Mouse (Mus musculus) embryonic facial prominence, embryonic 12.5 days (tissue): ENCODE results near the gene Fkrp. TPM values are rescaled to one million over a fixed set of nuclear protein-coding genes. Genes with fewer than 3 reads are reported as not detected.

Source experiments
- ATAC-seq: fragments of 200-750 bp; cut with Nextera tagmentation; 2 replicates; pipeline ENCODE4 v1.8.0; 2017; ENCODE audit not compliant: insufficient number of reproducible peaks, insufficient read depth, low FRiP score, low TSS enrichment
- H3K27ac ChIP-seq: fragments of 300-500 bp; sonication (generic); 2 replicates; pipeline ENCODE4 v1.5.1; 2016; ENCODE audit warnings: mild to moderate bottlenecking
- H3K27me3 ChIP-seq: fragments of 300-500 bp; sonication (generic); 2 replicates; pipeline ENCODE4 v1.6.1; 2016; ENCODE audit warnings: mild to moderate bottlenecking, moderate library complexity
- H3K36me3 ChIP-seq: fragments of 300-500 bp; sonication (generic); 2 replicates; pipeline ENCODE4 v1.6.1; 2016; ENCODE audit warnings: mild to moderate bottlenecking
- H3K4me1 ChIP-seq: fragments of 300-500 bp; sonication (generic); 2 replicates; pipeline ENCODE4 v1.6.1; 2016
- H3K4me2 ChIP-seq: fragments of 300-500 bp; sonication (generic); replicated peaks from 2 replicates; pipeline ENCODE4 v1.6.1; 2016; ENCODE audit warnings: mild to moderate bottlenecking, moderate library complexity
- H3K4me3 ChIP-seq: fragments of 300-500 bp; sonication (generic); 2 replicates; pipeline ENCODE4 v1.5.1; 2016; ENCODE audit warnings: mild to moderate bottlenecking
- H3K9ac ChIP-seq: fragments of 300-500 bp; sonication (generic); 2 replicates; pipeline ENCODE4 v1.6.1; 2016; ENCODE audit warnings: mild to moderate bottlenecking, moderate library complexity
- H3K9me3 ChIP-seq: fragments of 300-500 bp; sonication (generic); 2 replicates; pipeline ENCODE4 v1.6.1; 2016; ENCODE audit warnings: mild to moderate bottlenecking, moderate library complexity
- WGBS: fragments of 180-500 bp; shearing (Covaris S2); methylation state at CpG from one replicate; pipeline ENCODE4 v1.1.7; 2016; 5-methylcytosine and 5-hydroxymethylcytosine counted together
- polyA plus RNA-seq: library from polyadenylated mRNA; unstranded; fragments of >200 nt; fragmentation: Nextera tagmentation; extraction: Ambion mirVana; gene quantifications from 2 replicates; pipeline ENCODE4 v1.2.1, GENCODE M21; 2016

Fkrp gene
- polyA plus RNA-seq, 1 experiment from 2014 or later = 31.4 TPM

DNA sequence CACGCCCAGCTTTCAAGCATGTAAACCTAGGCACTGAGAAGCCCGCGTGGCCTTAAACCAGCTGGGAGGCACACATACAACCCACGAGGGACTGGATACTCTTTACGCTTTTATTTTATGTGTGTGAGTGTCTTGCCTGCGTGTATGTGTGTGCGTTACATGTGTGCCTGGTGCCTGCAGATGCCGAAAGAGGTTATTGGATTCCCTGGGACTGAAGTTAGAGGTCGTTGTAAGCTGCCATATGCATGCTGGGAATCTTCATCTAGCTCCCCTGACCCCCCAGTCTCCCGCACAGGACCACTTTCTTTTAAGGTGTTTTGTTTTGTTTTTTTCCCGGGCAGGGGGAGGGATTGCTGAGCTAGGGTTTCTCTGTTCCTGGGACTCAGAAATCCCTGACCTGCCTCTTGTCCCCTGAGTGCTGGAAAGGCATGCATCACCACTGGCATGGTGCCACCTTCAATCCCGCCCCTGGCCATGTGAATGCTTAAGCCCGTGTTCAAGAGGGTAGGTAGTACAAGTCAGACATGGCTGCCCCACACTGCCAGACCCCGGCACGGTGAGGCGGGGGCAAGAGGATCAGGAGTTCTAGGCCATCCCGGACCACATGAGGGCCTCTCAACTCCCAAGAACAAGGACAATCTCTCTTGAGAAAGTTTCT lies 32.6 kb downstream of the Fkrp start:
- WGBS = 43% methylated on average over 17 of the region's 17 CpGs
- Histone ChIP-seq H3K36me3 (peaks cover 13% of the 10 kb centered on the region; the same call in 1 of the 2 replicates), H3K4me3 (peak overlapping the region; percentile 68), H3K27ac (peak overlapping the region; percentile 46; the same call in 1 of the 2 replicates), H3K4me1 (peaks cover 23% of the 10 kb centered on the region), H3K9ac (peak overlapping the region; percentile 27; the same call in 1 of the 2 replicates), H3K27me3 (no peaks in the 10 kb centered on the region), H3K9me3 (no peaks in the 10 kb centered on the region), H3K4me2 (peak overlapping the region; percentile 99)
- ATAC-seq = no peak

DNA sequence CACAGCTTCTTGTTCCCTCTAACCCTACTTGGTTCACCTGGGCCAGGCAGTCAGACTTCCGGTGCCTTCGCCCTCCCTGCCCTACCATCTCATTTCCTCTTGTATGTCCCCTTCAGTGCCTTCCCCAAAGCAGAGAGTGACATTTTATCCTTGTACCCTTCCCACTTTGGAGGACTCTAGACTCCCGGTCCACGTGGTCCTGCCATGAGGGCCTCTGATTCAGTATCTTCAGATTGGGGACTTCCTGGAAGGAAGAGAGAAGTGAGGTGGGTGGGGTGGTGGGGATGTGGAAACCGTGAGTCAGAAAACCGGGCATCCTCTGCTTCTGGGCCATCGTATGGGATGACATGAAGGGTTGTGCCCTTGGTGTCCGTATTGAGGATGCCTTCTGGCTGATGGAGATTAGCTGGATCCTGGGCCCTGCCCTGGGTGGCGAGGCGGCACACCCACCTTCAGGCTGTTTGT lies 33.3 kb downstream of the Fkrp start:
- Histone ChIP-seq H3K4me3 (peak overlapping the region; percentile 68), H3K27ac (peak overlapping the region; percentile 46; the same call in 1 of the 2 replicates), H3K9me3 (no peaks in the 10 kb centered on the region), H3K36me3 (peaks cover 11% of the 10 kb centered on the region; the same call in 1 of the 2 replicates), H3K4me1 (peaks cover 23% of the 10 kb centered on the region), H3K4me2 (peak overlapping the region; percentile 99), H3K27me3 (no peaks in the 10 kb centered on the region), H3K9ac (peak overlapping the region; percentile 27; the same call in 1 of the 2 replicates)
- WGBS = 17% methylated on average over 10 of the region's 10 CpGs
- no peak for ATAC-seq

DNA sequence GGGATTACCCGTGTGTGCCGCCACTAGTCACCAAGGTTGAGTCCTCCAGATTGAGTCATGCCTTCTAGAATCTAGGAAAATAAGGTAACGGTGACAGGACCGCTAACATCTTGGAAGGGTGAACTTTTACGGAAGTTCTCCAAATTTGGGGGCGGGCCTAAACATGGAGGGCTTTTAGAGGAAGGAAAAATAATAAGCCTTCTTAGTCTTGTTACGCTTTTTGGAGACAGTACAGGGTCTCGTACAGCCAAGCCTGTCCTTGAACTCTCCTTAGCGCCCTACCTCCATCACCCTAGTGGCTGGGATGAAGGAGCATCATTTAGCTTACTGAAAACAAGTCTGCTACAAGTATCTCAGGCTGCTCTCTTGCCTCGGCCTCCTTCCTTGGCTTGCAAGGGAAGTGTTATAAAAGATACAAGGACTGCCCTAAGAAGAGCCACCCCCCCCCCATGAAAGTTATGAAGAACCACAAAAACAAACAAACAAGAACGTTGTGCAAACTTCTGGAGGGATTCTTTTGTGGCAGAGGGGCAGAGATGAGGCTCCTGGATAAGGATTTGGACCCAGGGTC lies 33.9 kb downstream of the Fkrp start:
- peaks cover 23% of the 10 kb centered on the region for H3K4me1 ChIP-seq
- H3K9ac ChIP-seq = peak overlapping the region; percentile 75
- peak overlapping the region; percentile 68 for H3K4me3 ChIP-seq
- ATAC-seq = no peak
- no peaks in the 10 kb centered on the region for H3K9me3 ChIP-seq
- H3K36me3 ChIP-seq = peaks cover 5% of the 10 kb centered on the region; the same call in 1 of the 2 replicates
- H3K27ac ChIP-seq = no peak overlapping the region
- peak overlapping the region; percentile 99 for H3K4me2 ChIP-seq
- WGBS = 3% methylated on average over 11 of the region's 11 CpGs
- H3K27me3 ChIP-seq = no peaks in the 10 kb centered on the region

DNA sequence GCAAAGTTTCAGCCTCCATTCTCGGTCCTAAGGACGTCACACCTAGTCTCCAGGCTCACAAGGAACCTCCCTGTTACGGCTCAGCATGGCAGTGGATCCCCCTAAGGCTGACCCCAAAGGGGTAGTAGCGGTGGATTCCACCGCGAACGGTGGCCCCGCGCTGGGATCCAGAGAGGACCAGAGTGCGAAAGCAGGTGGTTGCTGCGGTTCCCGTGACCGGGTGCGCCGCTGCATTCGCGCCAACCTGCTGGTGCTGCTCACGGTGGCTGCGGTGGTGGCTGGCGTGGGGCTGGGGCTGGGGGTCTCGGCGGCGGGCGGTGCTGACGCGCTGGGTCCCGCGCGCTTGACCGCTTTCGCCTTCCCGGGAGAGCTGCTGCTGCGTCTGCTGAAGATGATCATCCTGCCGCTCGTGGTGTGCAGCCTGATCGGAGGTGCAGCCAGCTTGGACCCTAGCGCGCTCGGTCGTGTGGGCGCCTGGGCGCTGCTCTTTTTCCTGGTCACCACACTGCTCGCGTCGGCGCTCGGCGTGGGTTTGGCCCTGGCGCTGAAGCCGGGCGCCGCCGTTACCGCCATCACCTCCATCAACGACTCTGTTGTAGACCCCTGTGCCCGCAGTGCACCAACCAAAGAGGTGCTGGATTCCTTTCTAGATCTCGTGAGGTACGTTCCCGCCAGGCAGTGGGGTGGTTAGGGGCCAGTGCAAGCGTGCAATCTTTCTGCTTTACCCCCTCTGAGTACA lies 34.5 kb downstream of the Fkrp start:
- Histone ChIP-seq H3K4me2 (peak overlapping the region; percentile 99), H3K4me1 (peaks cover 23% of the 10 kb centered on the region), H3K9ac (peak overlapping the region; percentile 75), H3K9me3 (no peaks in the 10 kb centered on the region), H3K27ac (0 out of 2 replicates have a peak overlapping the region, but pooled peaks have one; percentile 64), H3K4me3 (peak overlapping the region; percentile 68), H3K27me3 (no peaks in the 10 kb centered on the region), H3K36me3 (0 out of 2 replicates have a peak, but pooled peaks cover 4% of the 10 kb centered on the region)
- ATAC-seq = no peak
- under 1% methylated on average over 60 of the region's 60 CpGs for WGBS

- Histone ChIP-seq H3K36me3 (0 out of 2 replicates have a peak, but pooled peaks cover 4% of the 10 kb centered on the region), H3K9ac (peak overlapping the region; percentile 75), H3K4me3 (peak overlapping the region; percentile 68), H3K4me2 (peak overlapping the region; percentile 99), H3K27ac (peak overlapping the region; percentile 64; the same call in 1 of the 2 replicates), H3K4me1 (peaks cover 23% of the 10 kb centered on the region), H3K27me3 (no peaks in the 10 kb centered on the region), H3K9me3 (no peaks in the 10 kb centered on the region)
- ATAC-seq = 0 out of 2 replicates have a peak, but pooled peaks have one; percentile 13
- WGBS = under 1% methylated on average over 10 of the region's 10 CpGs
These were observed 35.0 kb downstream of the Fkrp start for GRCm38 (mm10) chr7:16781555-16781815.

DNA sequence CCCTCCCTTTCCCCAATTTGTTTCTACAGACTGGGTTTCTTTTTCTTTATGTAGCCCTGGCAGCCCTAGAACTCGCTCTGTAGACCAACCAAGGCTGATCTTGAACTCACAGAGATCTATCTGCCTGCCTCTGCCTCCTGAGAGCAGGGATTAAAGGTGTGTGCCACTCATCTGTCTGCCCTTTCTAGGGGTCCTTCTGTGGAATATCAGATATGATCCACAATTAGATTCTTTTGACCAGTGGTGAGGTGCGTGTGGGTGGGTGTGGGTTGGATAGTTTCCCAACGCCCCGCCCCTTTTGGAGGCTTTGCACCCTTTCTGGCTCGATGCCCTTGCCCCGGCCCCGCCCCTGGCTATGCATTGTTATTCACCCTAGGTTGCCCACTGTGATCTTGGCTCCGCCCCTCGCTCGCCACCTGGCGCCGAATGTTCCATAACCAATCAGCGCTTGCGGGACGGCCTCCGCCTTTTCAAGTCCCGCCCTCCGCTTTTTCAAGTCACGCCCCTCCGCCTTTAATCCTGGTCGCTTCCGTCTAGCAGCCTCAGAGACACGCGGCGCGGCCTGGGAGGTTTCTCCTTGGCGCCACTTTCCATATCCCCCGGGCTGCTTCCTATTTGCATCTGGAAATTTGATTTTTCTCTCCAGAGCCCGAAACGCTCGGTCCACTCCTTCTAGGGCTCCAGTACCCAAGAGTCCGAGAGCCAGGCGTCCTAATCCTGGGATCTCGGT lies 35.5 kb downstream of the Fkrp start, which contains the start of gene Slc1a5:
Gene Slc1a5, plus strand, starts transcription at position 516 of the 730 bp plus-strand sequence.
- peak; percentile 64 for ATAC-seq
- 0 out of 2 replicates have a peak, but pooled peaks cover 4% of the 10 kb centered on the region for H3K36me3 ChIP-seq
- H3K4me1 ChIP-seq = peaks cover 23% of the 10 kb centered on the region
- peak within 1 kb of the TSS; percentile 68 for H3K4me3 ChIP-seq
- no peaks in the 10 kb centered on the region for H3K27me3 ChIP-seq
- no peaks in the 10 kb centered on the region for H3K9me3 ChIP-seq
- peak within 1 kb of the TSS; percentile 99 for H3K4me2 ChIP-seq
- WGBS = 3% methylated on average over 34 of the region's 34 CpGs
- peak within 1 kb of the TSS; percentile 64; the same call in 1 of the 2 replicates for H3K27ac ChIP-seq
- H3K9ac ChIP-seq = peak within 1 kb of the TSS; percentile 75

DNA sequence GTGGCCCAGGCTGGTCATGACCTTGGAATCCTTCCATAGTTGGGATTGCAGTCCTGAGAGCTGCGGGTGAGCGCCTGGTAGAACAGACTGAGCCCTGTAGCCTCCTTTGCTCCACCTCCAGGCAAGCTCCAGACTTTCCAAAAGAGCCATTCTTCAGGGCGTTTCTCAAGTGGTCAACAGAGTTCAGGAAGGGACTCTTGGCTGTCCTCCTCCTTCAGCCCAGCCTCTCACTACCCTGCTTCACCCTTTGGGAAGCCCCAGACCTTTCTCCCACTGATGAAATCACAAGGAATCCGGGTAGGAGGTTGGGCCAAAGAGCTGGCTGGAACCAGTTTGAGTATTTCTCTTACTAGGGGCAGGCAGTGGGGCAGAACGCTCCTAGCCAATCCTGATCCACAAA lies 36.5 kb downstream of the Fkrp start:
- Histone ChIP-seq H3K4me2 (no peak overlapping the region), H3K9me3 (no peaks in the 10 kb centered on the region), H3K9ac (no peak overlapping the region), H3K36me3 (0 out of 2 replicates have a peak, but pooled peaks cover 4% of the 10 kb centered on the region), H3K27me3 (no peaks in the 10 kb centered on the region), H3K4me1 (peaks cover 23% of the 10 kb centered on the region), H3K27ac (no peak overlapping the region), H3K4me3 (no peak overlapping the region)
- 76% methylated on average over 5 of the region's 5 CpGs for WGBS
- no peak for ATAC-seq

DNA sequence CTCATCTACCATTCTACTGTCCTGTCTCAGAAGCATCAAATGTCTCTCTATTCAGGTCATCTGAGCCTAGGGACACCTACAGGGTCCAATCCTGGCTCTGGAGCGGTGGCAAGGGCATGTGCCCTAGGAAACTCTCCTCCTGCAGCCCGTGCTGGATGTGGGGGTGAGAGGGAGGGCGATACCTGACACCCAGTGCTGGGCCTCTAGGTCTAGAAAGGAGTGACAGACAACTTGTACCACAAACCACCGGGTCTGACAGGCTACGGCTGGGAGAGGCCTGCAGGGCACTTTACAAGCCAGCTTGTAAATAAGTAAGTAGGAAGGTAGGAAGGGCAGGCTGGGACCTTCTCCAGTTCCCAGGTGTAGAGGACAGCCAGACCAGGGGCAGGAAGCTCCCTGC lies 40.6 kb downstream of the Fkrp start:
- 38% methylated on average over 5 of the region's 5 CpGs for WGBS
- 0 out of 2 replicates have a peak, but pooled peaks cover 4% of the 10 kb centered on the region for H3K9me3 ChIP-seq
- no peaks in the 10 kb centered on the region for H3K36me3 ChIP-seq
- no peaks in the 10 kb centered on the region for H3K4me1 ChIP-seq
- H3K9ac ChIP-seq = no peak overlapping the region
- ATAC-seq = no peak
- H3K4me3 ChIP-seq = no peak overlapping the region
- H3K27me3 ChIP-seq = no peaks in the 10 kb centered on the region
- no peak overlapping the region for H3K4me2 ChIP-seq
- H3K27ac ChIP-seq = no peak overlapping the region

GRCm38 (mm10) chr7:16766443-16766842 lies 50.1 kb downstream of the Fkrp start:
- ATAC-seq = no peak
- Histone ChIP-seq H3K9me3 (no peaks in the 10 kb centered on the region), H3K4me1 (peaks cover 9% of the 10 kb centered on the region), H3K4me2 (no peak overlapping the region), H3K36me3 (no peaks in the 10 kb centered on the region), H3K4me3 (no peak overlapping the region), H3K27me3 (no peaks in the 10 kb centered on the region), H3K9ac (no peak overlapping the region), H3K27ac (no peak overlapping the region)
- WGBS = 45% methylated on average over 2 of the region's 2 CpGs

- H3K36me3 ChIP-seq = no peaks in the 10 kb centered on the region
These were observed 52.9 kb downstream of the Fkrp start for GRCm38 (mm10) chr7:16763463-16764218.

More at GRCm38 (mm10) chr7:16763463-16764218, 52.9 kb downstream of the Fkrp start:
- H3K4me1 ChIP-seq = peaks cover 21% of the 10 kb centered on the region
- H3K4me2 ChIP-seq = no peak overlapping the region
- no peak overlapping the region for H3K4me3 ChIP-seq
- 84% methylated on average over 7 of the region's 7 CpGs for WGBS
- no peak overlapping the region for H3K9ac ChIP-seq
- no peak for ATAC-seq
- H3K27me3 ChIP-seq = no peaks in the 10 kb centered on the region
- H3K9me3 ChIP-seq = no peaks in the 10 kb centered on the region
- H3K27ac ChIP-seq = no peak overlapping the region
